Mouse (Mus musculus) telencephalon, adult 2 months (tissue): ENCODE results near the gene Filip1l.

Source experiments
- DNase-seq: peaks from one replicate; pipeline ENCODE4 v3.0.0-alpha.2; 2011; ENCODE audit warnings: low read depth, low spot score

Filip1l gene

GRCm38 (mm10) chr16:57396249-57396648, 43.4 kb downstream of the Filip1l start:
- no peak for DNase-seq

- no peak for DNase-seq
Observed at GRCm38 (mm10) chr16:57397845-57398244, 45.0 kb downstream of the Filip1l start.

DNA sequence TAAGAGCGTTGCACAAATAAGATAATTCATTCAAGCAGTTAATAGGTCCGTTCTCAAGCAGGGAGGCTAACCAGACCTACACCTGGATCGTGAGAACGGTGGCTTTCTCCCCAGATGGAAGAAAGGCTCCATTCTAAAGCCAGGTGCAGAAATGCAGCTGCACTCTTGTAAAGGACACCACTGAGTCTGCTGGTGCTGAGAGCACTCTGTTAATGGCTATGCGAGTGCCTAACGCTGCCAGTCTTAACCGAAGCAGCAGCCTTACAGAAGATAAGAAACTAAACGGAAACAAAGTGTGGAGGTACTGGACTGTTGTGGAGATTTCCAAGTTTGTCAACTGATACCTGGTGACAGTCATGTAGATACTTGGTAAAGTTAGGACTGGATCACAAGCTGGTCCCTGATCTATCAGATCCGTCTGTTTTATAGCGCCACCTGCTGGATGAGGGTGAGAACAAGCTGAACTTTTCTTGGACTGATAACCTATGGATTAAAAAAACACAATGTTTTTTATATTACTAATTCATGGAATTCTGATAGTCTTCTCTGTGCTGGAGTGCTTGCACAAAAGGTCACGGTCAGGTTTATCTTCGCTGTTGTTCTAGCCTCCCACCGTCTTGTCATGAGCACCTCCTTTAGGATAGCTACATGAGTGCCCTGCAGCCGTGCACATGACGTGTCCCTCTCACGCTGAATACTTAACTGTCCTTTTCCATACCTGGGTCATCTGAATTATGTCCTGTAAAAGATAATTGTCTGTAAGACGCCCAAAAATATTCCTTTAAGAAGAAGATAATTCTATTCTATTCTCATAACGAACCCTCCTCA, 45.7 kb downstream of the Filip1l start:
- peak; percentile 42 for DNase-seq

DNA sequence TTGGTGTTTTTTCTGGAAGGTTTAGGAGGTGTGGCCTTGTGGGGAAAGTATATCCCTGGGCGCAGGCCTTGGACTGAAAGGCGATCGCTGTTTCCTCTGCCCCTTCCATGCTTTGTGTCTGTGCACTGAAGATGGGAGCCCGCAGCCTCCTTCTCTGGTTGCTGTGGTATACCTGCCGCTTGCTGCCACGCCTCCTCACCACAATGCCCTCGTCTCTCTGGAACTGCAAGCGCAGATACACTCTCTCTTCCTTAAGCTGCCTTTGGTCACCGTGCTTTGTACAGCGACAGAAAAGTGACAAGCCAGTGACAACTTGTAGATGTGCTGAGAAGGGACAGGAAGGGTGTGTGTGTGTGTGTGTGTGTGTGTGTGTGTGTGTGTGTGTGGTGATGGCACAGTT, 46.7 kb downstream of the Filip1l start:
- DNase-seq: no peak

DNA sequence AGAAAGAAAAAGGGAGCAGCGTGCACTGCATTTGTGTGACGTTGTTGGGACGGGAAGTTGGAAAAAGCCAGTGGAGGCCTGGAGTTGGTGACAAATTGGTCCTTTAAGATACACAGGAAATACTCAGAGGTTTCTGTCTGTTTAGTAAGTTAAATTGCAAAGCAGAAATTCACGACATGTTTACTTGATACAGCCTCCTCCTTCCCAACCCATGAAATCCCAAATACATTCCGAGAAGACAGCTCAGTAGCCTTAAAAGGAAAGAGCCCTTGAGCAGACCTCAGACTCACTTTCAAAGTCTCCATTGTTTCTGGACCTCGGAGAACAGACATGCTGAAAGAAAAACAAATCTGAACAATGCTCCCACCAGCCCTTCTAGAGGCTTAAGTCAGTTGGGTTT, 48.8 kb downstream of the Filip1l start:
- DNase-seq: no peak

GRCm38 (mm10) chr16:57402910-57403309, 50.0 kb downstream of the Filip1l start:
- no peak for DNase-seq

- DNase-seq: no peak
Observed at GRCm38 (mm10) chr16:57403825-57404224, 50.9 kb downstream of the Filip1l start.

- DNase-seq: peak; percentile 36
Observed at GRCm38 (mm10) chr16:57412766-57413165, 59.9 kb downstream of the Filip1l start.

DNA sequence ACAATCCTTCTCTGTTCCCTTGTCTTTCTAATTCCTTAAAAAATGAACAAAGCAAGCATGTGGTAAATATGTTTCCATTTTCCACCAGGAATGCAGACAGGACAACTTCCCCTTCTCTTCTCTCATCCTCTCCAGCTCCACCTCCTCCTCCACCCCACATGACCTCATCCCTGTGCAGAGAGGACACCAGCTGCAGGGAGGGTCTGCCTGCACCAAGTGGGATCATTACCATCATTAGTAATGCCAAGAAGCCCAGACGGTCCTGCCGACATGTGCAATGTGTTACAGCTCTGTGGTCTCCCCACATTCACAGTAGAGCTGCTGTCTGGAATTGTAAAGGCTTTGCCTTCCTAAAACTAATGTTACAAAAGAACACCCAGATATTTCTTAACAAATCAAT, 63.2 kb downstream of the Filip1l start:
- DNase-seq: no peak

- no peak for DNase-seq
Observed at GRCm38 (mm10) chr16:57417017-57417416, 64.1 kb downstream of the Filip1l start.

GRCm38 (mm10) chr16:57417955-57418354, 65.1 kb downstream of the Filip1l start:
- DNase-seq: no peak

DNA sequence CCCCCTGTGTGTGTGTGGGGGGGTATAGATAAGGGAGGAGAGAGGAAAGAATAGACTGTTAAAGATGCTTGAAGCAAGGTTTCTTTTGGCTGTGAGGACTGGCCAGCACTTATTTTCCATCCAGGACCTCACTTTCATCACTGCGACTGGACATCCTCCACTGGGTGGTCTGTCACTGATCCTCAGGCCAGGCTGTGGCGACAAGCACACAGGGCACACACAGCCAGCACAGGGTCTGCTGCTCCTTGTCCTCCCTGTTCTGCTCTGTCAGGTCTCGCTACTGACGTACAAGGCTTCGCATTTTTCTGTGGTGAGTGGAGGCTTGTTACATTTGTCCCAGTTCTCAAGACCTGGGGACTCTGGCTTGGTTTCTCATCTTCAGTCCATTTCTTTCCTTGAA, 66.4 kb downstream of the Filip1l start:
- no peak for DNase-seq

DNA sequence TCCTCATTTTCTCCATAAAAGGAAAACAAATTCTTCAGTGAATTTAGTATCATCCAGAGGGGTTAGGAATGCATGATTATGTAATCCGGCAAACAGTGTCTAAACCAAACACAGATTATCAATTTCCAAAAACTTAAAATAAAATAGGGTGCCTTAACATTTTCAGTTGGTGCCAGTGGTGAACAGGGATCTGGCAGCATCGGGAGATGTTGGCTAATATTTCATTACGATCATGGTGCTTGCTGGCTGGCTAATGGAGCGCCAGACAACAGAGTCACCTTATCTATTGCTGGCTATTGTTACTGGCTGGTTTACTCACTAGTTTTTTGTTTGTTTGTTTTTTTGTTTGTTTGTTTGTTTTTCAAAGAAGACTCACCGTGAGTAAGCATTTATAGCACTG, 67.0 kb downstream of the Filip1l start:
- no peak for DNase-seq

DNA sequence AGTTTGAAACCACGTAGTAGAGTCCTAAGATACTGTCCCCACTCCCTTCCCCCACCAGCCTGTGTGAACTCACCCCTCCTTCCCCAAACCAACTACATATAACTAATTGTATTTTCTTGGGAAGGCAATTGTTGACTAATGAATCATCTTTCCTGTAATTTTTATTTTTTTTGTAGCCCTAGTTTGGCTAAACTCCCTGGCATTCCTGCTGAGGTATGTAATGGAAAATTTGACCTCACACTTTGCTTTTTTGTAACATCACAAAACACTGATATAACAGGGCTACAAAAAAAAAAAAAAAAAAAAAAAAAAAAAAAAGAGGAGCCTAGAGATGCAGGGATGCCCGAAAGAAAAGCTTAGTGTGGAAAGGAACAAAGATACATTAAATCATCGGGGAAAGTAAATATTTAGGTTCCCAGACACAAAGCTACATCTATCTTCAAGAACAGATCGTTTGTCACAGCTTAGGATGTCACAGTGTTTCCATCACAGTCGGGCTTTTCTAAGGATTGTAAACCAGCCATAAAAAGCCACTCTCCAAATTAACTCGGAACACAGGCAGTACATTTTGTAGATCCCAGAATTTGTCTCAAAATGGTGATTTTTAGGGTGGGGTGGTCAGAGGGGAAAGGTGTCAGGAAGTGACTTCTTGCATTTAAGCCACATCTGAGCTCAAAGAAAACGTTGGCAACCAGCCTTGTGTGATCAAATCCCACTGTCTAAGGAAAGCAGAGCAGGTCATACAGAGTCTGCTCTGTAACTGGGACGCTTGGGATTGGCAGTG, 68.1 kb downstream of the Filip1l start:
- DNase-seq: no peak

GRCm38 (mm10) chr16:57421680-57422417, 69.0 kb downstream of the Filip1l start:
- DNase-seq: no peak

DNA sequence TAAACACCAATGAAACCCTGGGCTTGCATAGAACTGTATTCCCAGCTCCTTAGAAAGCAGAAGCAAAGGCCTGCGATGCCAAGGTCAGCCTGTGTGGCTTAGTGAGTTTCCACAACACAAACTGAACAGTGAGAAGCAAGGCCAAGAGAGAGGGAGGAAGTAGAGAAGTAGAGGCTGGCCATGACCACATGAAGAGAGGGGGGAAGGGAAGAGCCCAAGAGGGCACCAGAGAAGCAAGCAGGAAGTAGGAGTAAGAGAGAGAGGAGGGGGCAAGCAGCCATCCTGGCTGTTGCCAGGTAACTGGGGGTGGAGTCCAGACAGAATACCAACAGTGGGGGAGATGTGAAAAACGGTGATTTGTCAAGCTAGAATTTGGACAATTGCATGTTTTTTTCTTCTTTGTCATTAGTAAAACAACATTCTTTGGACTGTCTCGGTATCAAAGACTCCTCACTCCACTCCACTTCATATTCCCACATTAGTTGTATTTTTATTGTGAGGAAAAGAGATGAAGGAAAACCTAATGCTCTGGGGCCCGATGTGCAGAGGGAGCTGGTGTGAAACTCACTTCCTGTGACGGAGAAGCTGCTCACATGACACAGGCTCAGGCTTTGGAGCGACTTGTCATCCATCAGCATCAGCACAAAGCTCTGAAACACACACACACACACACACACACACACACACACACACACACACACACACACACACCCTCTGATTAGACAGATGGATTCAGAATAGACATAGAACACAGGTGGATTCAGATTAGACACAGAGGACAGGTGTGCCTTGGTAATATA, 70.3 kb downstream of the Filip1l start:
- no peak for DNase-seq

GRCm38 (mm10) chr16:57426680-57427079, 73.8 kb downstream of the Filip1l start:
- no peak for DNase-seq

DNA sequence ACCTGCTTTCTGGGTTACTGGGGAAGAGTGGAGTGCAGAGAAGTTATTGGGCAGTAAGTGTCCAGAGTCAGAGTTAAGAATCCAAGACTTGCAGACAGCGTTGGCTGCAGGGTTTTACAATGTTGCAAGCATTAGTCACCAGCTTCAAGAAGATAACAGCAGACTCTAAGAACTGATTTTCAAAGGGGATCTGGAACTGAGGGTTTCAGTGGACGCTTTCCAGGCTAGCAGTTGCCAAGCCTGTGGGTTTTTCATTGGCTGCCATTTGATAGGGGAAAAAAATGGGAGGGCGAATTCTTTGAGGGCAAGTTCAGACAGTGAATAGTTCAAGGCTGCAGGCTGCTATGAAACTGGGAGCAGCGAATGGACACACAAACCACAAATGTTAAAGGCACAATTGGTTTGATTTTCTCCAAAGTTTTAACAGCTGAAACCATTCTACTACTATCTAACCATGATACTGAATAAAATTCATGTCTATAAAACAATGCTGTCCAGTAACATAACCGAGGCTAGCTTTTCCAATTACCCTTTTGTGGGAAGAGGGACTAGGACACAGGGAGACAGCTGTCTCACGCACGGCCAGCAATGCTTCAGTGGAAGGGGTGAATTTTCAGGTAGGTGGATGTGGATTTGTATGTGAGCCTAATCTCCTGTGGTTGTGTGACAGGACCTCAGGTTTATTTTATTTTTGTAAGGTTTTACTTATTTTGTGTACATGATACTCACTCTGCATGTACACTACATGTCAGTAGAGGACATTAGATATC, 74.8 kb downstream of the Filip1l start:
- no peak for DNase-seq

DNA sequence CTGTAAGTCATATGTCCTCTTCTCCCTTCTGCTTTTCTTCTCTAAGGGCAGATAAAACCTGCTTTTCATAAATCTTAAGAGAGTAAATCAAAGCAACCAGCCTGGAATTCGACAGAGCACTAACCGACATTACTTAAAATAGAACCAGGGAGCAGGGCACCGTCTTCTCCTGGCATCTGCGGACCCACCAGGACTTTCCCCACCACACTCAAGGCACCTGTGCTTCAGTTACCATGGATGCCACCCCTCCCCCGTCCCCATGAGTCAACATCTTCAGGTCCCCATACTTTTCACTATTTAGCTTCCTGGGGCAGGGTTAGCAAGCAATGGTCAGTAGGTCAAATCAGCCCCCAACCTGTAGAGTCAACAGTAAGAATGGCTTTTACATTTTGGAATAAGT, 76.1 kb downstream of the Filip1l start:
- DNase-seq: no peak

DNA sequence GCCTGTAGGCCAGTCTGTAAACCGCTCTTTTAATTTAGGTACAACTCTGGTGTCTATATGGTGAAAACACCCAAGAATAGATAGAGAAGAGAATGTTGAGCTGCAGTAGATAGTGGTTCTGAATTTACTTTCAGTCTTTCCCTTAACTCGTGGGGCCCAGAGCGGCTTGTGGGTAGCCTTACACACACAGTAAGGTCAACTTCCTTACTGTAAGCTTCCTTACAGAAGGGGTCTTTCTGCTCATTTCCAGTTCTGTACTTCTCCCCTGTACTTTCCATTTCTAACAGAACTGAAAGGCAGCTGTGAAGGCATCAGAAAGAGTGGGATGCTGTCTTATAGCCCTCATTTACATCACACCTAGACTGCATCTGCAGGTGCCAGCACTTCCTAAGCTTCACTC, 78.4 kb downstream of the Filip1l start:
- no peak for DNase-seq

DNA sequence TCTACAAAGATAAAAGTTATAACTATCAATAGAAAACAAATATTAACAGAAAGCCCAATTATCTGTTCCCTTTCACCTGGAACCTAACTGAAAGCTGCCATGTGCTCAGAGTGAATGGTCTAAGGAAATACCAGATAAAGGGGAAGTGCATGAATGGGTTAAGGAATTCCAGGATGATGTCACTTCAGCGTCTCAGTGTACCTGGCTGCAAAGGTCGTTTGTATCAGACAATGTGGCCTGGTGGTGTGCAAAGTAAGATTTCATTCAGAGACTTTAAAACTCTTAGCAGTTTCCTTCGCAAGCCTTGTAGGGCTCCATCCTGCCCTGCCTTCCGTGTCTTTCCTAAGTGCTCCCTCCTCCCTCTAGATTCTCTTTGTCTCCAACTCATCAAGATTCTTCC, 80.3 kb downstream of the Filip1l start:
- DNase-seq: no peak
